8 mouse cellular contexts compared by ENCODE assay signal in genomic region chr5:93045371-93045714, GRCm38 (mm10). TPM values are rescaled to one million over a fixed set of nuclear protein-coding genes. Genes with fewer than 3 reads are reported as not detected.
DNase-seq lines count a peak whose midpoint lies in the region; ATAC-seq lines count a peak whose summit lies in the region.

No protein-coding gene starts in this region.

- H3K9ac ChIP-seq in heart, embryonic 15.5 days = peak overlapping the region; percentile 51
- peak overlapping the region; percentile 46 for H3K9ac ChIP-seq in hindbrain, embryonic 12.5 days
- no peak overlapping the region for H3K9ac ChIP-seq in midbrain, embryonic 11.5 days (ENCODE audit: low read length)

- no peaks in the 10 kb centered on the region for H3K36me3 ChIP-seq in heart, embryonic 15.5 days
- no peaks in the 10 kb centered on the region for H3K36me3 ChIP-seq in hindbrain, embryonic 12.5 days
- H3K36me3 ChIP-seq in midbrain, embryonic 11.5 days (ENCODE audit: control insufficient read depth, insufficient read depth, low read length) = no peaks in the 10 kb centered on the region

- intact Hi-C loops in heart, postnatal 10 days (cut with DNase I) = no loop called here
- intact Hi-C loops in gastrocnemius, postnatal 36 days (cut with DNase I) = no loop called here

- peak overlapping the region; percentile 100 for H3K4me2 ChIP-seq in heart, embryonic 15.5 days
- peak overlapping the region; percentile 97 for H3K4me2 ChIP-seq in hindbrain, embryonic 12.5 days (replicated peaks)
- H3K4me2 ChIP-seq in midbrain, embryonic 11.5 days = peak overlapping the region; percentile 79

- H3K27me3 ChIP-seq in heart, embryonic 15.5 days = peaks cover 80% of the 10 kb centered on the region
- peaks cover 80% of the 10 kb centered on the region for H3K27me3 ChIP-seq in hindbrain, embryonic 12.5 days
- H3K27me3 ChIP-seq in midbrain, embryonic 11.5 days (ENCODE audit: control insufficient read depth, insufficient read depth, low read length) = peaks cover 51% of the 10 kb centered on the region

- ATAC-seq in heart, embryonic 15.5 days (replicated peaks; ENCODE audit: insufficient number of reproducible peaks, insufficient read depth, low FRiP score, low read depth) = no peak
- no peak for ATAC-seq in hindbrain, embryonic 12.5 days (ENCODE audit: low FRiP score)
- no peak for ATAC-seq in midbrain, embryonic 11.5 days (ENCODE audit: low FRiP score)

- H3K27ac ChIP-seq in heart, embryonic 15.5 days = no peak overlapping the region
- H3K27ac ChIP-seq in hindbrain, embryonic 12.5 days = no peak overlapping the region
- no peak overlapping the region for H3K27ac ChIP-seq in midbrain, embryonic 11.5 days (ENCODE audit: low read depth, low read length)

- WGBS in heart, embryonic 15.5 days = 2% methylated on average over 19 of the region's 19 CpGs
- WGBS in hindbrain, embryonic 12.5 days = 0% methylated on average over 19 of the region's 19 CpGs
- WGBS in midbrain, embryonic 11.5 days = under 1% methylated on average over 19 of the region's 19 CpGs

- DNase-seq in heart, postnatal 10 days = no peak
- DNase-seq in ZHBTc4 (ENCODE audit: low read depth, low spot score) = peak; percentile 86
- no peak for DNase-seq in midbrain, embryonic 11.5 days (ENCODE audit: low spot score, missing footprints)
- DNase-seq in gastrocnemius, postnatal 36 days = no peak
- no peak for DNase-seq in cerebellum, adult 11-12 months
- no peak for DNase-seq in kidney, postnatal 10 days

- H3K4me3 ChIP-seq in heart, embryonic 15.5 days = peak overlapping the region; percentile 64
- H3K4me3 ChIP-seq in hindbrain, embryonic 12.5 days = peak overlapping the region; percentile 49
- peak overlapping the region; percentile 41 for H3K4me3 ChIP-seq in midbrain, embryonic 11.5 days (ENCODE audit: low read depth, low read length)

- no peaks in the 10 kb centered on the region for H3K9me3 ChIP-seq in heart, embryonic 15.5 days (replicated peaks)
- H3K9me3 ChIP-seq in hindbrain, embryonic 12.5 days (replicated peaks) = no peaks in the 10 kb centered on the region
- no peaks in the 10 kb centered on the region for H3K9me3 ChIP-seq in midbrain, embryonic 11.5 days (ENCODE audit: control insufficient read depth, low read length)

- peaks cover 22% of the 10 kb centered on the region for H3K4me1 ChIP-seq in heart, embryonic 15.5 days (replicated peaks)
- peaks cover 18% of the 10 kb centered on the region for H3K4me1 ChIP-seq in hindbrain, embryonic 12.5 days
- peaks cover 13% of the 10 kb centered on the region for H3K4me1 ChIP-seq in midbrain, embryonic 11.5 days (ENCODE audit: control insufficient read depth, insufficient read depth, low read length)

RNA-seq across cellular contexts. Expression of gene Sowahb, which starts 0.5 kb away (rescaled TPM):
- 0.09 and 0.25 TPM in 2 replicates for polyA plus RNA-seq in heart, embryonic 15.5 days (2015; fragmentation: Nextera tagmentation; extraction: Ambion mirVana)
- under 1 TPM in 1 of 2 experiments, not detected in 1; 0.07 TPM for total RNA-seq in heart, postnatal 10 days (2021)
- 0.14 and 0.31 TPM in 2 replicates for polyA plus RNA-seq in hindbrain, embryonic 12.5 days (2016; fragmentation: Nextera tagmentation; extraction: Ambion mirVana)
- 0.03 and 0.21 TPM in 2 replicates for polyA plus RNA-seq in midbrain, embryonic 11.5 days (2014; fragmentation: Nextera tagmentation; extraction: Ambion mirVana)
- total RNA-seq in gastrocnemius, postnatal 36 days (2021) = not detected

RNA-seq across cellular contexts. Expression of gene Sept11, which starts 47.9 kb away (rescaled TPM):
- polyA plus RNA-seq in heart, embryonic 15.5 days (2015; fragmentation: Nextera tagmentation; extraction: Ambion mirVana) = 79.0 and 94.5 TPM in 2 replicates
- 10 to 100 TPM; 82.1 to 91.4 TPM for total RNA-seq in heart, postnatal 10 days (2021)
- 261 and 286 TPM in 2 replicates for polyA plus RNA-seq in hindbrain, embryonic 12.5 days (2016; fragmentation: Nextera tagmentation; extraction: Ambion mirVana)
- polyA plus RNA-seq in midbrain, embryonic 11.5 days (2014; fragmentation: Nextera tagmentation; extraction: Ambion mirVana) = 251 and 269 TPM in 2 replicates
- total RNA-seq in gastrocnemius, postnatal 36 days (2021) = 10 to 100 TPM; 69.1 to 85.0 TPM
